Mouse (Mus musculus) limb, embryonic 14.5 days (tissue): ENCODE results near the gene Vinac1. TPM values are rescaled to one million over a fixed set of nuclear protein-coding genes. Genes with fewer than 3 reads are reported as not detected.

ENCODE experiments used
- ATAC-seq: fragments of 200-750 bp; cut with Nextera tagmentation; 2 replicates; pipeline ENCODE4 v1.8.0; 2017; ENCODE audit warnings: low read depth, moderate number of reproducible peaks, moderate TSS enrichment; ENCODE audit not compliant: low FRiP score
- DNase-seq: peaks from one replicate; pipeline ENCODE4 v3.0.0-alpha.2; 2015; ENCODE audit warnings: low spot score
- H3K27ac ChIP-seq: fragments of 300-500 bp; sonication (generic); replicated peaks from 2 replicates; pipeline ENCODE4 v1.5.1; 2014; ENCODE audit warnings: low read depth, mild to moderate bottlenecking, low read length, moderate library complexity, mixed read lengths
- H3K27me3 ChIP-seq: fragments of 300-500 bp; sonication (generic); 2 replicates; pipeline ENCODE4 v1.6.1; 2014; ENCODE audit warnings: low read length, mixed read lengths; ENCODE audit not compliant: control insufficient read depth, insufficient read depth
- H3K36me3 ChIP-seq: fragments of 300-500 bp; sonication (generic); 2 replicates; pipeline ENCODE4 v1.6.1; 2014; ENCODE audit warnings: mild to moderate bottlenecking, low read length, moderate library complexity, mixed read lengths; ENCODE audit not compliant: control insufficient read depth, insufficient read depth
- H3K4me1 ChIP-seq: fragments of 300-500 bp; sonication (generic); 2 replicates; pipeline ENCODE4 v1.6.1; 2014; ENCODE audit warnings: antibody characterized with exemption, low read length, mixed read lengths; ENCODE audit not compliant: control insufficient read depth, insufficient read depth
- H3K4me2 ChIP-seq: fragments of 300-500 bp; sonication (generic); replicated peaks from 2 replicates; pipeline ENCODE4 v1.6.1; 2014; ENCODE audit warnings: low read depth, mild to moderate bottlenecking, low read length, moderate library complexity; ENCODE audit not compliant: severe bottlenecking
- H3K4me3 ChIP-seq: fragments of 300-500 bp; sonication (generic); replicated peaks from 2 replicates; pipeline ENCODE4 v1.5.1; 2014; ENCODE audit warnings: low read length
- H3K9ac ChIP-seq: fragments of 300-500 bp; sonication (generic); 2 replicates; pipeline ENCODE4 v1.6.1; 2014; ENCODE audit warnings: mild to moderate bottlenecking, low read depth, low read length, moderate library complexity; ENCODE audit not compliant: severe bottlenecking
- H3K9me3 ChIP-seq: fragments of 300-500 bp; sonication (generic); 2 replicates; pipeline ENCODE4 v1.6.1; 2016; ENCODE audit warnings: low read length; ENCODE audit not compliant: control insufficient read depth
- POLR2A ChIP-seq: fragments of 200-500 bp; IDR thresholded peaks from 2 replicates; pipeline ENCODE4 v1.8.0; 2012; ENCODE audit warnings: inconsistent platforms, mild to moderate bottlenecking, moderate library complexity, borderline replicate concordance; ENCODE audit not compliant: insufficient read depth, insufficient read length; ENCODE audit errors: extremely low read depth
- WGBS: fragments of 180-500 bp; shearing (Covaris S2); extraction: QIAGEN DNeasy Blood & Tissue Kit; methylation state at CpG from one replicate; pipeline ENCODE4 v1.1.7; 2014; 5-methylcytosine and 5-hydroxymethylcytosine counted together
- polyA plus RNA-seq, 2 experiments: library from polyadenylated mRNA; depleted of rRNA in 1 of 2; stranded (reverse) in 1 of 2; unstranded in 1 of 2; fragments of >200 nt; fragmentation: Nextera tagmentation in 1 of 2; extraction: Ambion mirVana in 1 of 2; gene quantifications; 2 replicates each; pipeline versions ENCODE4 v1.2.1 to v1.2.3; 2012 to 2014

Gene Vinac1
- polyA plus RNA-seq (2012; rRNA removed) (0.22 and 0.23 TPM in 2 replicates), polyA plus RNA-seq (2014; fragmentation: Nextera tagmentation; extraction: Ambion mirVana) (0.12 TPM in 1 of 2 replicates, not detected in the other)

DNA sequence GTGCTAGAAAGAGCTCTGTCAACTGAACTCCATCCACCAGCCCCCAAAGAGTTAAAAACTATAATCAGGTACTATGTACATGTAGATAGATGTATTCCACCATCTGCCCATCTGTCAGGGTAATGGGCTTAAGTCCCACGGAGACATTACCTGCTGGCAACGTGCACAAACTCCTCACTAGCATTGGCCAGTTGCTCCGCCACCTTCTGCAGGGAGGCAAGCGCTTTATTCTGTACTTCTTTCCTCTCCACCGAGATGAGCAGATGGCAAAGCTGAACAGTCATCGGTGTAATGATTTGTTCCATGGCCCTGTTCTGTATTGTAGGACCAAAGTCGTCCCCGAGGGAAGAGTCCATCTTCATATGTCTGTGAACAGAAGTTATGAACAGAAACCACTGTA, at the start of gene Vinac1:
Vinac1 (minus strand) TSS at position 362 of the 400 bp plus-strand sequence.
- DNase-seq, result no peak
- Histone ChIP-seq H3K36me3 (no peaks in the 10 kb centered on the region), H3K9ac (no peak within 1 kb of the TSS), H3K4me1 (no peaks in the 10 kb centered on the region), H3K4me2 (no peak within 1 kb of the TSS), H3K4me3 (no peak within 1 kb of the TSS), H3K27ac (no peak within 1 kb of the TSS), H3K27me3 (no peaks in the 10 kb centered on the region), H3K9me3 (no peaks in the 10 kb centered on the region)
- ATAC-seq, result no peak
- no peak for TF ChIP-seq POLR2A
- 79% methylated on average over 8 of the region's 8 CpGs for WGBS

DNA sequence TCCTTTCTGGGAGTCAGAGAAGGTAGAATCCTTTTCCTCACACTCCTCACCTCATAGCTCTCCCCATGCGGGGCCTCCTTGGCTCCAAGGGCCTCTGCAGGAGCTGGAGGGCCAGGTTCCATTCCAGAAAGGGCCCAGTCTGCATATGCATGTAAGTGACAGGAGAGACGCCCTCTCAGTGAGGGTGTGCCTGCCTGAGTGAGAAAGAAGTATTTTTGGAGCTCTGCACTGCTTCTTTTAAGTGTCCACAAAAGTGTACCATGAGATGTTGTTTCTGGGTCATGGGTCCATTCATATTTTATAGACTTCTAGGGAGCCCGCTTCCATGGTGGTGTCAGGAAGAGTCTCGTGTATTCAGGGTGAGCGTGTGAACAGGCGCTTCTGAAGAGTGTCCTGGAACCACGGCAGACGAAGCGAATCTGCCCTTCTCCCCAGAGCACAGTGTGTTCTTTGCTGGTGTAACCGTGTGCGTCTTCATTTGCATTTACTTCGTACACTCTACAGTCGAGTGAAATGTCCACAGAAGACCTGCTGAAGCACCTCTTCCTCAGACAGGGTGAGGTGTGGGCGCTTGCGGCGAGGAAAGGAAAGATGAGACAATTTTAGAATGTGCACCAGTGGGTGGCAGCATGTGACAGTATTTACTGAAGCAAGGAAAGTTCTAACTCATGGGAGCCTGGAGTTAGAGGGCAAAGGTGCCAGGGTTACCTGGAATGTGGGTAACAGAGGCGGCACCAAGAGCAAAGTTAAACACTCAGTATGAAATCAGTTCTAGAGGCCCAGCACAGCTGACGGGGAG, 46.2 kb upstream of the Vinac1 start:
- H3K9ac ChIP-seq, result no peak overlapping the region
- no peaks in the 10 kb centered on the region for H3K4me1 ChIP-seq
- H3K27ac ChIP-seq, result no peak overlapping the region
- H3K27me3 ChIP-seq, result no peaks in the 10 kb centered on the region
- ATAC-seq, result no peak
- H3K4me2 ChIP-seq, result no peak overlapping the region
- 88% methylated on average over 18 of the region's 18 CpGs for WGBS
- no peak overlapping the region for H3K4me3 ChIP-seq
- H3K36me3 ChIP-seq, result peaks cover 48% of the 10 kb centered on the region
- H3K9me3 ChIP-seq, result no peaks in the 10 kb centered on the region
- TF ChIP-seq POLR2A, result no peak
- DNase-seq, result no peak

DNA sequence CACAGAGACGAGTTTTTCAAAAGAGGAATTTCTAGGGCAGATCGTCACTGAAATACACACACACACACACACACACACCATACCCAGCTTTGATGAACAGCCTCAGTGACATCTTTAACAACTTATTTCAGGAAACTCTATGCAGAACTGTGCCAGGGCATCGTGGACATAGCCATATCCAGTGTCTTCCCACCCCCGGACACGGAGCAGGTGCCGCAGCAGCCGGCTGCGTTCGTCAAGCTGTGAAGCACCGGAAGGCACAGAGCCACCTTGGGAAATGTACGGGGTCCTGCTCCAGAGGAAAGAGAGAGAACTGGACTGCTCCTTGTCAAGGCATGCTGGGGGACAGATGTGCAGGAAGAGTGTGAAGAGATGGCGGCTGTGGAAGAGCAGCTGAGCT, 44.8 kb upstream of the Vinac1 start:
- Histone ChIP-seq H3K27ac (no peak overlapping the region), H3K9ac (no peak overlapping the region), H3K4me2 (no peak overlapping the region), H3K9me3 (no peaks in the 10 kb centered on the region), H3K36me3 (peaks cover 59% of the 10 kb centered on the region), H3K4me3 (no peak overlapping the region), H3K27me3 (no peaks in the 10 kb centered on the region), H3K4me1 (no peaks in the 10 kb centered on the region)
- ATAC-seq (no peak), DNase-seq (no peak)
- 90% methylated on average over 12 of the region's 12 CpGs for WGBS
- TF ChIP-seq POLR2A, result no peak

DNA sequence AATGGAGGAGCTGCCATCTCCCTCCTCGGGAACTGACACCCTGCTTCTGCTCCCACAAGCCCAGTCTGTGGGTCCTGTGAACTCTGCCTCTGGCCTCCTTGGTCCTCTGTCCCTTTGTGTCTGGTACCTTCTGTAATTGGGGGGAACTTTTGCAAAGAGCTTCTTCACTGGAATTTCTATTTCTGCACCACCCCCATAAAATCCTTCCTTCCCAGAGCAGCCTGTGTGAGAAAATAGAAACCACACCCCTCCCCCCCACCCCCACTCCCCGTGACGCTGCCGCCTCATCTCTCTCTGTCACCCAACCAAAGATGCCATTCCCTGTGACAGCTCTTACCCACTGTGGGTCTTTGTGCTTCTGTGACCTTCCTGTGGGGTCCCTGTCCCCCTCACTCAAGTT, 42.4 kb upstream of the Vinac1 start:
- H3K36me3 ChIP-seq, result peaks cover 71% of the 10 kb centered on the region
- H3K9me3 ChIP-seq, result no peaks in the 10 kb centered on the region
- TF ChIP-seq POLR2A, result no peak
- ATAC-seq (no peak), DNase-seq (no peak)
- no peaks in the 10 kb centered on the region for H3K4me1 ChIP-seq
- WGBS, result 81% methylated on average over 3 of the region's 4 CpGs
- no peak overlapping the region for H3K27ac ChIP-seq
- H3K9ac ChIP-seq, result no peak overlapping the region
- no peak overlapping the region for H3K4me3 ChIP-seq
- H3K27me3 ChIP-seq, result no peaks in the 10 kb centered on the region
- H3K4me2 ChIP-seq, result no peak overlapping the region

DNA sequence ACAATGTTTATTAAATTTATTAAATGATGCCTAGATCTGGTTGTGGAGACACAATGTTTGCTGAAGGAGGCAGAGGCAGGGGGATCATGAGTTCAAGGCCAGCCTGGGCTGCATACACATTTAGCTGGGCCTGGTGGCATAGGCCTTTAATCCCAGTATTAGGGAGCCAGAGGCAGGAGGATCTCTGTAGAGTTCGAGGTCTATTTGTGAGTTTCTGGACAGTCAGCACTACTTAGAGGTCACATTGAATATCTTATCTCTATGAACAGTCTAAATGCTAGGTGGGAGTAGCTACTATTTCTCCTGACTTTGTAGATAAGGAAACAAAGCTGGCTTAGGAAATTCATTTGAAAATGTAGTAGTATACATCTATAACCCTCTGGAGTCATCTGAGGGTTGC, 39.5 kb upstream of the Vinac1 start:
- no peak for DNase-seq
- no peaks in the 10 kb centered on the region for H3K27me3 ChIP-seq
- H3K9me3 ChIP-seq, result no peaks in the 10 kb centered on the region
- no peak overlapping the region for H3K4me3 ChIP-seq
- H3K4me1 ChIP-seq, result no peaks in the 10 kb centered on the region
- H3K4me2 ChIP-seq, result no peak overlapping the region
- no peak overlapping the region for H3K27ac ChIP-seq
- ATAC-seq, result no peak
- 90% methylated on average over 1 of the region's 1 CpGs for WGBS
- H3K9ac ChIP-seq, result no peak overlapping the region
- no peak for TF ChIP-seq POLR2A
- peaks cover 54% of the 10 kb centered on the region for H3K36me3 ChIP-seq
